Mouse (Mus musculus): Measurements from ENCODE around the gene P2rx3. TPM values are rescaled to one million over a fixed set of nuclear protein-coding genes. Genes with fewer than 3 reads are reported as not detected.

P2rx3 gene
- polyA plus RNA-seq, 1 experiment from 2014 or later: 0.68 TPM

- Histone ChIP-seq H3K4me3 (ENCODE audit: low read depth, low read length) (no peak overlapping the region), H3K9me3 (ENCODE audit: control insufficient read depth, low read depth, low read length) (no peaks in the 10 kb centered on the region), H3K27me3 (ENCODE audit: control insufficient read depth, insufficient read depth, low read length) (no peaks in the 10 kb centered on the region), H3K9ac (replicated peaks; ENCODE audit: low read depth, low read length) (no peak overlapping the region), H3K36me3 (ENCODE audit: control insufficient read depth, insufficient read depth, low read length) (peaks cover 3% of the 10 kb centered on the region; the same call in 1 of the 2 replicates), H3K27ac (ENCODE audit: low read length) (no peak overlapping the region), H3K4me1 (ENCODE audit: control insufficient read depth, insufficient read depth, low read length) (no peaks in the 10 kb centered on the region), H3K4me2 (replicated peaks; ENCODE audit: low read depth, low read length) (no peak overlapping the region)
- 72% methylated on average over 3 of the region's 3 CpGs for WGBS
- ATAC-seq (ENCODE audit: insufficient number of reproducible peaks, insufficient read depth, low FRiP score, low read depth): no peak
Measured at GRCm38 (mm10) chr2:84961901-84962300, 75.4 kb downstream of the P2rx3 start.

GRCm38 (mm10) chr2:84961300-84961699 is 76.0 kb downstream of the P2rx3 start:
- 66% methylated on average over 2 of the region's 2 CpGs for WGBS
- Histone ChIP-seq H3K9me3 (ENCODE audit: control insufficient read depth, low read depth, low read length) (no peaks in the 10 kb centered on the region), H3K36me3 (ENCODE audit: control insufficient read depth, insufficient read depth, low read length) (peaks cover 3% of the 10 kb centered on the region; the same call in 1 of the 2 replicates), H3K4me3 (ENCODE audit: low read depth, low read length) (no peak overlapping the region), H3K27ac (ENCODE audit: low read length) (no peak overlapping the region), H3K27me3 (ENCODE audit: control insufficient read depth, insufficient read depth, low read length) (no peaks in the 10 kb centered on the region), H3K4me1 (ENCODE audit: control insufficient read depth, insufficient read depth, low read length) (no peaks in the 10 kb centered on the region), H3K4me2 (replicated peaks; ENCODE audit: low read depth, low read length) (no peak overlapping the region), H3K9ac (replicated peaks; ENCODE audit: low read depth, low read length) (no peak overlapping the region)
- ATAC-seq (ENCODE audit: insufficient number of reproducible peaks, insufficient read depth, low FRiP score, low read depth): no peak

GRCm38 (mm10) chr2:84958588-84959264 is 78.5 kb downstream of the P2rx3 start:
- H3K27me3 ChIP-seq (ENCODE audit: control insufficient read depth, insufficient read depth, low read length): no peaks in the 10 kb centered on the region
- no peak for ATAC-seq (ENCODE audit: insufficient number of reproducible peaks, insufficient read depth, low FRiP score, low read depth)
- H3K4me3 ChIP-seq (ENCODE audit: low read depth, low read length): no peak overlapping the region
- H3K27ac ChIP-seq (ENCODE audit: low read length): no peak overlapping the region
- no peak overlapping the region for H3K4me2 ChIP-seq (replicated peaks; ENCODE audit: low read depth, low read length)
- H3K9ac ChIP-seq (replicated peaks; ENCODE audit: low read depth, low read length): no peak overlapping the region
- H3K4me1 ChIP-seq (ENCODE audit: control insufficient read depth, insufficient read depth, low read length): no peaks in the 10 kb centered on the region
- WGBS: 89% methylated on average over 11 of the region's 11 CpGs
- H3K9me3 ChIP-seq (ENCODE audit: control insufficient read depth, low read depth, low read length): no peaks in the 10 kb centered on the region
- peaks cover 7% of the 10 kb centered on the region; the same call in 1 of the 2 replicates for H3K36me3 ChIP-seq (ENCODE audit: control insufficient read depth, insufficient read depth, low read length)

DNA sequence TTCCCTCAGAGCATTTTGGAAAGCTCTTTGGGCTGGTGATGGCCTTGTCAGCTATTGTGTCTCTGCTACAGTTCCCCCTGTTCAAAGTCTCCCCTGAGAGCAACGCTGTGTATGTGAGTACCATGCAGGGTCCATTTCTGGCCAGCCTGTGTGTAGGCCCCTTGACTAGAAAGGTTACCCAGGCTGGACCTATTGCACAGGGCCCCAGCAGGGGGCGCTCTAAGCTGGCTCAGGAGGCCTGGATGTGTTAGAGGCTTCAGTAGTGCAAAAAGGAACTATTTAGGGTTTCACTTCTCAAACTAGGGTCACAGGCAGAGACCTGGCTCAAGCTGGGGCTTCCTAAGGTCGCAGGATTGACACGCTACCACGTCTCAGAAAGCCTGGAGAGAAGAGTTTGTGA is 81.0 kb downstream of the P2rx3 start:
- Histone ChIP-seq H3K4me2 (replicated peaks; ENCODE audit: low read depth, low read length) (no peak overlapping the region), H3K9me3 (ENCODE audit: control insufficient read depth, low read depth, low read length) (no peaks in the 10 kb centered on the region), H3K9ac (replicated peaks; ENCODE audit: low read depth, low read length) (no peak overlapping the region), H3K36me3 (ENCODE audit: control insufficient read depth, insufficient read depth, low read length) (peaks cover 7% of the 10 kb centered on the region; the same call in 1 of the 2 replicates), H3K4me3 (ENCODE audit: low read depth, low read length) (no peak overlapping the region), H3K4me1 (ENCODE audit: control insufficient read depth, insufficient read depth, low read length) (no peaks in the 10 kb centered on the region), H3K27me3 (ENCODE audit: control insufficient read depth, insufficient read depth, low read length) (no peaks in the 10 kb centered on the region), H3K27ac (ENCODE audit: low read length) (no peak overlapping the region)
- 0 out of 2 replicates have a peak, but pooled peaks have one; percentile 34 for ATAC-seq (ENCODE audit: insufficient number of reproducible peaks, insufficient read depth, low FRiP score, low read depth)
- WGBS: 53% methylated on average over 5 of the region's 5 CpGs

DNA sequence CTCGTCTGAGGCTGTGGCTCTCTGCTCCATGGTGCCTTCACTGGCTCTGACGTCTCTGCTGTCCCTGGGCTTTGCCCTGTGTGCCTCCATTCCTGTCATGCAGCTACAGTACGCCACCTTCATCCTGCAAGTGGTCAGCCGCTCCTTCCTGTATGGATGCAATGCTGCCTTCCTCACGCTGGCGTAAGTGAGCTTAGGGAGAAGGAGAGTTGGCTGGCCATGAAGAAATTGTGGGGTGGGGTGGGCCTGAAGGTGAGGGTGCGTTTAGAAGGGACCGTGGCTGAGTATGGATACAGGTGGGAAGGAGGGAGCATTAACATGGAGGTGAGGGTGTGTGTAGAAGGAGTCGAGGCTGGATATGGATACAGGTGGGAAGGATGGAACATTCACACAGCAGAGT is 81.8 kb downstream of the P2rx3 start:
- no peak for ATAC-seq (ENCODE audit: insufficient number of reproducible peaks, insufficient read depth, low FRiP score, low read depth)
- WGBS: 92% methylated on average over 9 of the region's 9 CpGs
- Histone ChIP-seq H3K4me1 (ENCODE audit: control insufficient read depth, insufficient read depth, low read length) (no peaks in the 10 kb centered on the region), H3K27ac (ENCODE audit: low read length) (no peak overlapping the region), H3K9ac (replicated peaks; ENCODE audit: low read depth, low read length) (no peak overlapping the region), H3K9me3 (ENCODE audit: control insufficient read depth, low read depth, low read length) (no peaks in the 10 kb centered on the region), H3K27me3 (ENCODE audit: control insufficient read depth, insufficient read depth, low read length) (no peaks in the 10 kb centered on the region), H3K4me2 (replicated peaks; ENCODE audit: low read depth, low read length) (no peak overlapping the region), H3K36me3 (ENCODE audit: control insufficient read depth, insufficient read depth, low read length) (peaks cover 11% of the 10 kb centered on the region; the same call in 1 of the 2 replicates), H3K4me3 (ENCODE audit: low read depth, low read length) (no peak overlapping the region)

GRCm38 (mm10) chr2:84952693-84953092 is 84.6 kb downstream of the P2rx3 start:
- no peak for ATAC-seq (ENCODE audit: insufficient number of reproducible peaks, insufficient read depth, low FRiP score, low read depth)
- H3K4me2 ChIP-seq (replicated peaks; ENCODE audit: low read depth, low read length): no peak overlapping the region
- H3K27me3 ChIP-seq (ENCODE audit: control insufficient read depth, insufficient read depth, low read length): no peaks in the 10 kb centered on the region
- H3K36me3 ChIP-seq (ENCODE audit: control insufficient read depth, insufficient read depth, low read length): peaks cover 33% of the 10 kb centered on the region
- no peaks in the 10 kb centered on the region for H3K9me3 ChIP-seq (ENCODE audit: control insufficient read depth, low read depth, low read length)
- no peak overlapping the region for H3K27ac ChIP-seq (ENCODE audit: low read length)
- no peak overlapping the region for H3K4me3 ChIP-seq (ENCODE audit: low read depth, low read length)
- H3K4me1 ChIP-seq (ENCODE audit: control insufficient read depth, insufficient read depth, low read length): no peaks in the 10 kb centered on the region
- no peak overlapping the region for H3K9ac ChIP-seq (replicated peaks; ENCODE audit: low read depth, low read length)
- 75% methylated on average over 4 of the region's 4 CpGs for WGBS

DNA sequence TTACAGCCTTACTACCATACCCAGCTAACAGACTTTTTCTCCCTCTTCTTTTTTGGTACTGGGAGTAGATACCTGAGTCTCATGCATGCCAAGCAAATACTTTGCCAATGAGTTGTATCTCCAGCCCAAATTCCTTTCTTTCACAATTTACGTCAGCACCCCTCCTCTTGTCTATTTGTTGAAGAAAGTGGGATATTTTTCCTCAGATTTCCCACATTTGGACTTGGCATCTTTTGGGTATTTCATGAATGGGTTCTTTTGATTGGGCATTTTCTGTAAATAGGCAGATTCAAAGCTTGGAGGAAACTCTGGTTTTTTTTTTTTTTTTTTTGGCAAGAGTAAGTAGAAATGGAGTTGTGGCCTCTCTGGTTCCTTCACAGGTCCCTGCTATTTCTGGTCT is 85.0 kb downstream of the P2rx3 start:
- Histone ChIP-seq H3K4me3 (ENCODE audit: low read depth, low read length) (no peak overlapping the region), H3K9ac (replicated peaks; ENCODE audit: low read depth, low read length) (no peak overlapping the region), H3K36me3 (ENCODE audit: control insufficient read depth, insufficient read depth, low read length) (peaks cover 32% of the 10 kb centered on the region), H3K4me2 (replicated peaks; ENCODE audit: low read depth, low read length) (no peak overlapping the region), H3K27ac (ENCODE audit: low read length) (no peak overlapping the region), H3K27me3 (ENCODE audit: control insufficient read depth, insufficient read depth, low read length) (no peaks in the 10 kb centered on the region), H3K9me3 (ENCODE audit: control insufficient read depth, low read depth, low read length) (no peaks in the 10 kb centered on the region), H3K4me1 (ENCODE audit: control insufficient read depth, insufficient read depth, low read length) (no peaks in the 10 kb centered on the region)
- ATAC-seq (ENCODE audit: insufficient number of reproducible peaks, insufficient read depth, low FRiP score, low read depth): no peak
- WGBS: 84% methylated on average over 1 of the region's 1 CpGs

DNA sequence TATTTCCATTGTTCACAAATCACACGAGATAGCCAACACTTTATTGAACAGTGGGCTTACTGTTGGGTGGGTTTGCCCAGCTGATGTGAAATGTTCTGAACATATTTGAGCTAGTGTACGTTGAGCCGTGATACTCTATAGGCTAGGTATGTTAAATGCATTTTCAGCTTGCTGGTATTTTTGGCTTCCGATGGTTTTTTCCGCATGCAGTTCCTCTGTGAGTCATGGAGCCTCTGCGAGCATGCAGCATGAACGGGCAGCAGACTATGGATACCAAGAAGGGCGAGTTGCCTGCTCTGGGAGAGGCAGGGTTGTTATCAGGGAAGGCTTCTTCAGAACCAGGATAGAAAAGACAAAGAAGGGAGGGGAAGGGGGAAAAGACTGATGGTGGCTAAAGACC is 86.2 kb downstream of the P2rx3 start:
- Histone ChIP-seq H3K36me3 (ENCODE audit: control insufficient read depth, insufficient read depth, low read length) (peaks cover 31% of the 10 kb centered on the region), H3K27ac (ENCODE audit: low read length) (no peak overlapping the region), H3K4me3 (ENCODE audit: low read depth, low read length) (no peak overlapping the region), H3K9ac (replicated peaks; ENCODE audit: low read depth, low read length) (no peak overlapping the region), H3K4me2 (replicated peaks; ENCODE audit: low read depth, low read length) (no peak overlapping the region), H3K4me1 (ENCODE audit: control insufficient read depth, insufficient read depth, low read length) (no peaks in the 10 kb centered on the region), H3K9me3 (ENCODE audit: control insufficient read depth, low read depth, low read length) (no peaks in the 10 kb centered on the region), H3K27me3 (ENCODE audit: control insufficient read depth, insufficient read depth, low read length) (no peaks in the 10 kb centered on the region)
- ATAC-seq (ENCODE audit: insufficient number of reproducible peaks, insufficient read depth, low FRiP score, low read depth): no peak
- WGBS: 90% methylated on average over 8 of the region's 8 CpGs

DNA sequence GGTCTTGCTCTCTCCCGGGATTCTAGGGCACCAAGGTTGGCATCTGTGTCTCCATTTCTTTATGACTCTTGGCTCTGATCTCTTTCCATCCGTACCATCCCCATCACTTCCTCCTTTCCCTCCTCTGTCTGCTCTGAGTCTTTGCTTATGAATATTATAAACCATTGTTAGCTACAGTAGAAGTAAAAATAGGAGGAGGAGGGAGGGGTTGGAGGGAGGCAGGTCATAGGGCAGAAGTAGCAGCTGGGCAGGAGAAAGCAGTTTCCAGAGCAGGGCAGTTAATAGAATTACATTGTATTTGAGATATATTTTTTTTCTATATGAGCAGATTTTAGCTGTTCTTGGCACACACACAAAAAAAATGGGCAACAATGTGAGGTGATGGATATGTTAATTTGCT is 88.5 kb downstream of the P2rx3 start:
- no peak overlapping the region for H3K9ac ChIP-seq (replicated peaks; ENCODE audit: low read depth, low read length)
- H3K4me3 ChIP-seq (ENCODE audit: low read depth, low read length): no peak overlapping the region
- peaks cover 42% of the 10 kb centered on the region for H3K36me3 ChIP-seq (ENCODE audit: control insufficient read depth, insufficient read depth, low read length)
- no peaks in the 10 kb centered on the region for H3K4me1 ChIP-seq (ENCODE audit: control insufficient read depth, insufficient read depth, low read length)
- ATAC-seq (ENCODE audit: insufficient number of reproducible peaks, insufficient read depth, low FRiP score, low read depth): no peak
- H3K27ac ChIP-seq (ENCODE audit: low read length): no peak overlapping the region
- no peaks in the 10 kb centered on the region for H3K9me3 ChIP-seq (ENCODE audit: control insufficient read depth, low read depth, low read length)
- H3K27me3 ChIP-seq (ENCODE audit: control insufficient read depth, insufficient read depth, low read length): no peaks in the 10 kb centered on the region
- H3K4me2 ChIP-seq (replicated peaks; ENCODE audit: low read depth, low read length): no peak overlapping the region
- WGBS: 75% methylated on average over 2 of the region's 2 CpGs

Measured in stomach, embryonic 14.5 days (tissue).